Mouse (Mus musculus) ovary, adult 2 months (tissue): Measurements from ENCODE around the gene Adh5. TPM values are rescaled to one million over a fixed set of nuclear protein-coding genes. Genes with fewer than 3 reads are reported as not detected.

ENCODE experiments used
- polyA plus RNA-seq: library from polyadenylated mRNA; depleted of rRNA; stranded (reverse); fragments of >200 nt; gene quantifications from 2 replicates; pipeline ENCODE4 v1.2.3, GENCODE M21; 2012; rRNA removed

Gene Adh5
- 29.5 and 34.4 TPM in 2 replicates for polyA plus RNA-seq

GRCm38 (mm10) chr3:138442612-138443464 is at the start of gene Adh5:
TSS of gene Adh5 (plus strand) at chr3:138443093.

GRCm38 (mm10) chr3:138415121-138415690 is 27.7 kb upstream of the Adh5 start, which contains the start of gene Adh4:
TSS of gene Adh4 (plus strand) at chr3:138415466.

GRCm38 (mm10) chr3:138489327-138490033 is 46.6 kb downstream of the Adh5 start, which contains the start of gene Metap1:
TSS of gene Metap1 (minus strand) at chr3:138489515.

Other genes with a start within 250 kb of the Adh5 start
- gene 4930579F01Rik, start 249.3 kb upstream of the Adh5 start, polyA plus RNA-seq, result not detected in 2 replicates
- gene Adh7, start 225.3 kb upstream of the Adh5 start, polyA plus RNA-seq, result 0.44 and 0.70 TPM in 2 replicates
- 288 and 361 TPM in 2 replicates for gene Adh1, start 182.1 kb upstream of the Adh5 start, polyA plus RNA-seq
- not detected in 2 replicates for gene Adh6a, start 129.8 kb upstream of the Adh5 start, polyA plus RNA-seq
- 0.07 TPM in 1 of 2 replicates, not detected in the other for gene Adh6b, start 101.3 kb upstream of the Adh5 start, polyA plus RNA-seq
- gene Adh4, start 27.6 kb upstream of the Adh5 start, polyA plus RNA-seq, result not detected in 2 replicates
- 10.5 and 14.0 TPM in 2 replicates for gene Metap1, start 46.4 kb downstream of the Adh5 start, polyA plus RNA-seq
- 6.4 and 14.6 TPM in 2 replicates for gene Eif4e, start 83.1 kb downstream of the Adh5 start, polyA plus RNA-seq